Mouse (Mus musculus) heart, embryonic 11.5 days (tissue): ENCODE data around the gene Tmem54. TPM values are rescaled to one million over a fixed set of nuclear protein-coding genes. Genes with fewer than 3 reads are reported as not detected.
A peak's percentile ranks its signal among the peaks of the same experiment; 100 is the strongest.

Experiments
- ATAC-seq: fragments of 200-750 bp; cut with Nextera tagmentation; replicated peaks from 2 replicates; pipeline ENCODE4 v1.8.0; 2017; ENCODE audit warnings: moderate library complexity; ENCODE audit not compliant: insufficient number of reproducible peaks, low FRiP score, low TSS enrichment
- H3K27ac ChIP-seq: fragments of 300-500 bp; sonication (generic); 2 replicates; pipeline ENCODE4 v1.5.1; 2014; ENCODE audit warnings: mild to moderate bottlenecking, low read depth, low read length
- H3K27me3 ChIP-seq: fragments of 300-500 bp; sonication (generic); 2 replicates; pipeline ENCODE4 v1.6.1; 2014; ENCODE audit warnings: mild to moderate bottlenecking, low read length, mixed read lengths; ENCODE audit not compliant: control insufficient read depth, insufficient read depth
- H3K36me3 ChIP-seq: fragments of 300-500 bp; sonication (generic); 2 replicates; pipeline ENCODE4 v1.6.1; 2014; ENCODE audit warnings: mild to moderate bottlenecking, low read length, moderate library complexity, mixed read lengths; ENCODE audit not compliant: control insufficient read depth, insufficient read depth
- H3K4me1 ChIP-seq: fragments of 300-500 bp; sonication (generic); 2 replicates; pipeline ENCODE4 v1.6.1; 2014; ENCODE audit warnings: low read length; ENCODE audit not compliant: control insufficient read depth, insufficient read depth
- H3K4me2 ChIP-seq: fragments of 300-500 bp; sonication (generic); 2 replicates; pipeline ENCODE4 v1.6.1; 2014; ENCODE audit warnings: mild to moderate bottlenecking, moderate library complexity
- H3K4me3 ChIP-seq: fragments of 300-500 bp; sonication (generic); 2 replicates; pipeline ENCODE4 v1.5.1; 2014; ENCODE audit warnings: low read depth, low read length
- H3K9ac ChIP-seq: fragments of 300-500 bp; sonication (generic); 2 replicates; pipeline ENCODE4 v1.6.1; 2014; ENCODE audit warnings: mild to moderate bottlenecking, low read depth, low read length, moderate library complexity
- H3K9me3 ChIP-seq: fragments of 300-500 bp; sonication (generic); replicated peaks from 2 replicates; pipeline ENCODE4 v1.6.1; 2016; ENCODE audit warnings: low read length; ENCODE audit not compliant: control insufficient read depth
- WGBS: fragments of 180-500 bp; shearing (Covaris S2); extraction: QIAGEN DNeasy Blood & Tissue Kit; methylation state at CpG from one replicate; pipeline ENCODE4 v1.1.7; 2014; ENCODE audit not compliant: insufficient replicate concordance; 5-methylcytosine and 5-hydroxymethylcytosine counted together
- polyA plus RNA-seq: library from polyadenylated mRNA; unstranded; fragments of >200 nt; fragmentation: Nextera tagmentation; extraction: Ambion mirVana; gene quantifications from 2 replicates; pipeline ENCODE4 v1.2.1, GENCODE M21; 2014

The Tmem54 gene
- polyA plus RNA-seq, 1 experiment from 2014 or later = 0.66 TPM

DNA sequence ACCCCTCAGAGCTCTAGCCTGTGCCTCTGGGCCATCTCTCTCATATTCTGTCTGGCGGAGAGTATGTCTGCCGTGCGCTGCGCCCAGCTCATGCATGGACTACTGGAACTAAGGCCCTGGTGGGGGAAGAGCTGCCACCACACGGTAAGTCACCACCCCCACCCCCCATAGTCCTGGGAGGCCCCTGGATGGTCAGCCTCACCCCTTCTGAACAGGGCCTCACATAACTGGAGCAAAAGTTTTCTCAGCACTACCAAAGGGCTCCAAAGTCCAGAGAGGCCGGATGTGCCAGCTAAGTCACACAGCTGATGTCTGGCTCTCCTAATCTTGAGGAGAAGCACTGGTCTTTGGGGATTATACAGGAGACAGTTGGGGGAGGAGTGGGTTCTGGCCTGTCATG lies 5.5 kb downstream of the Tmem54 start:
- Histone ChIP-seq H3K4me1 (no peaks in the 10 kb centered on the region), H3K9ac (no peak overlapping the region), H3K9me3 (no peaks in the 10 kb centered on the region), H3K36me3 (no peaks in the 10 kb centered on the region), H3K27me3 (peaks cover 47% of the 10 kb centered on the region), H3K4me2 (no peak overlapping the region), H3K4me3 (no peak overlapping the region), H3K27ac (no peak overlapping the region)
- no peak for ATAC-seq
- 81% methylated on average over 6 of the region's 6 CpGs for WGBS

DNA sequence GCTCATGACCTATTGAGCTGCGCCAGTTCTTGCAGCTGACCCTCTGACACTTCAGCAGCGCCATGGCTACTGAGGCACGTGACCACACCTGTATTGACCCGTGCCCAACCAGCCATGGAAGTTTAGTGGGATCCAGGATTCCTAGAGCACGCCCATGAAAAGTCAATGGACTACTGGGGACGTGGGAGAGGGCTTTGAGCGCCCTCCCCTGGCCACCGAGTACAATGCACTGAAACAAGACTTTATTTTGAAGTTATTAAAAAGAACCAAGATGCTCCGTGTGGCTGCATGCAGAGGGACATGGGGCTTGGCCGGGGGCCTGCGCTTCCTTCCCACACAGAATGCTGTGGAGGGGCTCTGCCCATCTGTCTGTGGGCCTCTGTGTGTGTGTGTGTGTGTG lies 6.0 kb downstream of the Tmem54 start:
- Histone ChIP-seq H3K9ac (no peak overlapping the region), H3K4me1 (no peaks in the 10 kb centered on the region), H3K4me2 (no peak overlapping the region), H3K36me3 (no peaks in the 10 kb centered on the region), H3K27ac (no peak overlapping the region), H3K4me3 (no peak overlapping the region), H3K27me3 (peaks cover 47% of the 10 kb centered on the region), H3K9me3 (no peaks in the 10 kb centered on the region)
- 55% methylated on average over 11 of the region's 11 CpGs for WGBS
- no peak for ATAC-seq

DNA sequence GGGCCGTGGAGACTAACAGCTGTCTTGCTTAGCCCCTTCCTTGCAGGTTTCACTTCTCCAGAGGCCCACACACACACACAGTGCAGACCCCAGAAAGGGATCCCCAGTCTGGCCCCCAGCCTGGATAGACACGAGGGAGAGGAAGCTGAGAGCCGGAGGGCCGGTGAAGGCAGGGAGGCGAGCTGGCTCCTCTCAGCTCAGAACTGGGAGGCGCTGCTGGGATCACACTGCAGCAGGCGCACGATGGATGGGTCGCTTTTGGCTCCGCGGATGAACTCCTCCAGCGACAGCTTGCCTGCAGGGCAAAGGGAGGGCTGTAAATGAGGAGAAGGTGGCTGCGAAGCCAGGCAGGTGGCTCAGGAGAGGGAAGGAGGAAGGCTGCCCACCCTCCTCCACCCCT lies 6.9 kb downstream of the Tmem54 start:
- no peak for ATAC-seq
- Histone ChIP-seq H3K4me2 (no peak overlapping the region), H3K27ac (no peak overlapping the region), H3K27me3 (peaks cover 41% of the 10 kb centered on the region), H3K4me3 (no peak overlapping the region), H3K9me3 (no peaks in the 10 kb centered on the region), H3K9ac (no peak overlapping the region), H3K36me3 (no peaks in the 10 kb centered on the region), H3K4me1 (no peaks in the 10 kb centered on the region)
- WGBS = 51% methylated on average over 13 of the region's 13 CpGs

DNA sequence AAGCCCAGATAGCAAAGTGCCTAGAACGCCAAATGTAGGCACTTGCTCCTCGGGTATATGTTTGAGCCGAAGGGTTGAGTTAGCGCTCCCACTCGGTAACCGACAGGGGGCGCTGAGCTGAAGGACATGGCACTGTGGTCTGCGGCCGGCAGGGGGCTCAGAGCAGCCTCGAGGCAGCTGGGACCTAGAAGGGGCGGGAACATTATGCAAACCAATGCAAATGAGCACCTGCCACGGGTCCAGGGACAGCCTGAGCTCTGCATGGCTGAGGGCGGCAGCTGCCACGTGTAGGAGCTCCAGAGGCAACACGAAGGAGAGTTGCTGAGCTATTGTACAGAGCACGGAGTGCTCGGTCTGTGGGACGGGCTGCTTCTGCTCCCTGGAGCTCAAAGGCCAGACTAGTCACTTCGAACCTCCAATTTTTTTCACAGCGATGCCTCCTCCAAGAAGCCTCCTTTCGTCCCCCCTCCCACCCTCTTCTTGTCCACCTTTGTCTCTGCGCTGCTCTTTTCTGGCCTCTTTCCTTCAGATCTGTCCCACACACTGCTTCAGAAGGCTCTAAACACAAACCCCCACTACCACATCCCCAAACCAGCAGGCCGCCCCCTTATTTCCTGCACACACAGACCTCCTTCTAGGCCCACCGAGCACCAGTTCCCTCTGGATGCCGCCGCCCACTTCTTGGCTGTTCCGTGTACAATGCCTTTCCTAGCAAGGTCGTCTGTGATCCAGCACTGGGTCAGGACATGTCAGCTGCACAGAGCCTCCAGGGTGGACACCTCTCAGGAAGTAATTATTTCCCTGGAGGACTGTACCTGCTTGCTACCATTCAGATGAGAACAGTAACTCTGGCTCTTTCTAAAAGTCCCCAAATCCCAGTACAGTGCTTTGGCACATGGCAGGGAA lies 8.0 kb downstream of the Tmem54 start:
- Histone ChIP-seq H3K36me3 (no peaks in the 10 kb centered on the region), H3K27me3 (peaks cover 34% of the 10 kb centered on the region)
- WGBS = 32% methylated on average over 28 of the region's 28 CpGs

DNA sequence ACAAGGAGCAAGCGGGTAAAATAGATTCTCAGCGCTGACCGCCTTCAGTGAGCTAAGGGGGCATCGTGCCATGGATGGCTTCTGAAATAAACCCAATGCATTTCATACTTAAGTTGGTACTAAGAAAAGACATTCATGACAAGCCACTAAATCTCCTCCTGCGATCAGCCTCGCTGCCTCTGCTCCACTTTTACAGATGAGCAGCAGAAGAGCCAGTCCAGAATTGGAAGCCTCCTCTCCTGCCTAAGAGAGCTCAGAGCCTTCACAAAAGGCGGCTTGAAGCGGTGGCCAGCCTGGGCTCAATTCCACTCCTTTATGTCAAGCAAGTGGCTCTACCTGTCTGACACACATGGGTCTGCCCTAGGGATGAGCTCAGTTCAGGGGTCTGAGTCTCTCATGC lies 11.4 kb downstream of the Tmem54 start:
- H3K9ac ChIP-seq = no peak overlapping the region
- ATAC-seq = no peak
- peaks cover 53% of the 10 kb centered on the region for H3K27me3 ChIP-seq
- H3K36me3 ChIP-seq = no peaks in the 10 kb centered on the region
- H3K4me1 ChIP-seq = peaks cover 6% of the 10 kb centered on the region
- H3K4me2 ChIP-seq = no peak overlapping the region
- no peak overlapping the region for H3K4me3 ChIP-seq
- 87% methylated on average over 8 of the region's 8 CpGs for WGBS
- no peaks in the 10 kb centered on the region for H3K9me3 ChIP-seq
- H3K27ac ChIP-seq = no peak overlapping the region

More for the DNA sequence above, 8.0 kb downstream of the Tmem54 start:
- H3K9ac ChIP-seq = no peak overlapping the region
- no peak overlapping the region for H3K27ac ChIP-seq
- H3K9me3 ChIP-seq = no peaks in the 10 kb centered on the region
- ATAC-seq = peak; percentile 40; the same call in 1 of the 2 replicates
- H3K4me2 ChIP-seq = no peak overlapping the region
- no peaks in the 10 kb centered on the region for H3K4me1 ChIP-seq
- H3K4me3 ChIP-seq = no peak overlapping the region

DNA sequence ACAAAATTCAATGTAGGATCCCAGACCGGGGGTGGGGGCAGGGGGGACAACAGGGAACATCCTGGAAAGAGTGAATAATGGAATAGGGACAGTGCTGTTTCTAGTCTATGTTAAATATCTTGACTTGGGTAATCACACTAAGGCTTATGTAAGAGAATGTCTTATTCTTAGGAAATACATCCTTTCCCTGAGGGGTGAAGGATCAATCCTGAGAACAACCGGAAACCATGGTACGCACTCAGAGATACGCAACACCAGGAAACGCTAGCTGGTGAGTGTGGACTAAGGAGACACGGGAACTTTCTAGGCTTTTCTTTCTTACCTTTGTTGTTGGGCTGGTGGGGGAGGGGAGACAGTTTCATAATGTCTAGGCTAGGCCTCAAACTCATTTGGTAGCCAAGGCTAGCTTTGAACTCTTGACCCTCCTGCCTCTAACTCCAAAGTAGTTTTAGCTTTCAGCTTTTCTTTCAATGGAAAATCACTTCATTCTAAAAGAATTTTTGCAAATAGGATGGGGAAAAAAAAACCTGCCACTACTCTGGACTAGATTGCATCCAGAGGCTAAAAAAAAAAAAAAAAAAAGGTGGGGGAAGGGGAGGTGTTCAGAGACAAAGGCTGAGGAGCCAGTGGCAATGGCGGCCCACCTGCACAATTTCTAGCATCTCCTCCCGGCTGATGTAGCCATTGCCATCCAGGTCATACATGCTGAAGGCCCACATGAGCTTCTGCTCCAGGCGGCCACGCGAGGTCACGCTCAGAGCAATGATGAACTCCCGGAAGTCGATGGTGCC lies 12.6 kb downstream of the Tmem54 start:
- no peak for ATAC-seq
- Histone ChIP-seq H3K9me3 (no peaks in the 10 kb centered on the region), H3K27me3 (peaks cover 61% of the 10 kb centered on the region), H3K27ac (no peak overlapping the region), H3K9ac (no peak overlapping the region), H3K4me2 (no peak overlapping the region), H3K4me3 (no peak overlapping the region), H3K36me3 (no peaks in the 10 kb centered on the region), H3K4me1 (peaks cover 6% of the 10 kb centered on the region)
- 81% methylated on average over 14 of the region's 14 CpGs for WGBS

DNA sequence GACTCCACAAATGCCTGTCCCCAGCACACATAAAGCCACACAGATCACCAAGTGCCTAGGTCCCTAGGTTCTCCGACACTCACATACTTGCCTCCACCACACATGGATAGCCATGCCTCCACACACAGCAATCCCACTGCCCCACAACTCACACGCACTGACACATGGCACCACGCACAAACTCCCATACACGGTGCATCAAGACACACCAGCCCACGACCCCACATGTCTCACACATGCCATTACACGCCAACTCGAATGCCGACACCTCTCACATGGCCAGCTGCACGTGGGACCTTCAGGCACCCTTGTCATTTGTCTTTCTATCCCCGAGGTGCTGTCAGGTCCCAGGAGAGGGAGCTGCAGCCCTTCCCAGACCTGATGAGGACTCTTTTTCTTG lies 14.4 kb downstream of the Tmem54 start:
- peaks cover 8% of the 10 kb centered on the region for H3K4me1 ChIP-seq
- 66% methylated on average over 10 of the region's 10 CpGs for WGBS
- H3K27me3 ChIP-seq = peaks cover 66% of the 10 kb centered on the region
- no peak overlapping the region for H3K27ac ChIP-seq
- H3K4me2 ChIP-seq = no peak overlapping the region
- no peak overlapping the region for H3K4me3 ChIP-seq
- H3K36me3 ChIP-seq = no peaks in the 10 kb centered on the region
- H3K9me3 ChIP-seq = no peaks in the 10 kb centered on the region
- no peak overlapping the region for H3K9ac ChIP-seq
- ATAC-seq = no peak

DNA sequence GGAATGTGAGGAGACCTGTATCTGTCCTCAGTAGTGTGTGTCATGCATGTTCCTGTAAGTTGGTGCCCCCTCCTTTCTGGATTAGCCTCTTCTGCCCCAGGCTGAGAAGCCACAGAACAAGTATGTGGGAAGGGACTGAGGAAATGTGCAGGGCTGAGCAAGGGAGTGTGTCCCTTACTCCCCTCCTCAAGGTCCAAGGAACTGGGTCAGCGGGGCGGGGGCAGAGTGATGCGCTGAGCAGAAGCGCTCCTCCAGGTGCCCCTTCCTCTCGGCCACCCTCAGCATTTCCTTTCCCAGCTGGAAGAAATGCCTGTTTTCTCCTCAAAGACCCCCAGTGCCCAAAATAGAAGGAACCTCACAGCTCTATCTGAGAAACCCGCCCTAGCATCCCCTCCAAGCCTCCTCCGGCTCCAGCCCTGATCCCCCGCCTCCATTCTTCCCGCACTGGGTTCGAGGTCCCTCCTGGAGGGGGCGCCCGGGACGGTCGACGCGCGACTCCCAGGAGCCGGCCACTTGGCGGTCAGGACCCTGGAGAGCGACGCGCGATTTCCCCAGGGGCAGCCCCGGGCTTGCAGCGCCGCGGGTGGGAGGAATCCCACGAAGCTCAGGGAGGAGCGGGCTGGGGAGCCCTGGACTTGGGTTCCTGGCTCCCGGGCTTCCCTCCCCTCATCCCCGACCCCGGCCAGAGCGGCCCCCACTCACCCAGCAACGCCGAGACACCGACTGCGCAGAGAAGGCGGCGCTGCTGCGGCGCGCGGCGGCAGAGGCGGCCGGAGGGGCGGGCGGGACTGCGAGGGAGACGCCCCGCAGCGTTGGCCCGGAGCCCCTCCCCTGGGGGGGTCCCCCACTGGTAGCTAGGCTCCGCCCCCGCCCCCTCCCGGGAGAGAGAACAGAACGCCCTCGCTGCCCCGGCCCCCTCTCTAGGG lies 15.4 kb downstream of the Tmem54 start:
- ATAC-seq = no peak
- Histone ChIP-seq H3K9ac (no peak overlapping the region), H3K27ac (no peak overlapping the region), H3K4me1 (peaks cover 18% of the 10 kb centered on the region), H3K4me2 (peak overlapping the region; percentile 86), H3K36me3 (no peaks in the 10 kb centered on the region), H3K27me3 (peaks cover 71% of the 10 kb centered on the region), H3K9me3 (no peaks in the 10 kb centered on the region), H3K4me3 (peak overlapping the region; percentile 45)
- 2% methylated on average over 37 of the region's 59 CpGs for WGBS
